Mouse (Mus musculus): Measurements from ENCODE around the gene Rpia. TPM values are rescaled to one million over a fixed set of nuclear protein-coding genes. Genes with fewer than 3 reads are reported as not detected.

The Rpia gene
- polyA plus RNA-seq, 1 experiment from 2014 or later, result 3.2 TPM

DNA sequence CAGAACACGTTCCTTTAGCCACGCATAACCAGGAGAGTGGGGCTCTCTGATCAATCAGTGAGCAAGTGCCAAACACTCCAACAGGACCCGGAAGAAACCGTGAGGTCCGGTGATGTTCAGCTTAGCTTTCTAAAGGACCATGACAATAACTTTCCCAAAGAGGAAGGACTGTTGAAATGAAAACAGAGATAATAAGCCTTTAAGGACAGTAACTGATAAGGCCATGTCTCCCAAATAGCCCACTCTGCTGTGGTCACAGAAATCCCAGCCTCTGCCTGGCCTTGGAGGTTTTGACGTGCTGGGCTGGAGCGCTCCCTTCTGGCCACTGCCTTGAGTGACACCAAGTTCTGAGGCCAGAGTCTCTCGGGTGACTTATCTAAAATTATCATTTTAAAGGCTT is 39.7 kb downstream of the Rpia start:
- 54% methylated on average over 8 of the region's 8 CpGs for WGBS
- Histone ChIP-seq H3K4me2 (ENCODE audit: low read length) (no peak overlapping the region), H3K27me3 (ENCODE audit: control insufficient read depth, insufficient read depth, low read length) (no peaks in the 10 kb centered on the region), H3K36me3 (ENCODE audit: control insufficient read depth, insufficient read depth, low read length) (no peaks in the 10 kb centered on the region), H3K9me3 (ENCODE audit: control insufficient read depth, low read length) (no peaks in the 10 kb centered on the region), H3K9ac (replicated peaks; ENCODE audit: low read length) (no peak overlapping the region), H3K4me1 (ENCODE audit: control insufficient read depth, insufficient read depth, low read length) (no peaks in the 10 kb centered on the region), H3K4me3 (replicated peaks; ENCODE audit: low read depth, low read length) (no peak overlapping the region), H3K27ac (replicated peaks; ENCODE audit: low read depth, low read length) (no peak overlapping the region)
- no peak for ATAC-seq (ENCODE audit: low FRiP score, low TSS enrichment)
- DNase-seq, result peak; percentile 20

DNA sequence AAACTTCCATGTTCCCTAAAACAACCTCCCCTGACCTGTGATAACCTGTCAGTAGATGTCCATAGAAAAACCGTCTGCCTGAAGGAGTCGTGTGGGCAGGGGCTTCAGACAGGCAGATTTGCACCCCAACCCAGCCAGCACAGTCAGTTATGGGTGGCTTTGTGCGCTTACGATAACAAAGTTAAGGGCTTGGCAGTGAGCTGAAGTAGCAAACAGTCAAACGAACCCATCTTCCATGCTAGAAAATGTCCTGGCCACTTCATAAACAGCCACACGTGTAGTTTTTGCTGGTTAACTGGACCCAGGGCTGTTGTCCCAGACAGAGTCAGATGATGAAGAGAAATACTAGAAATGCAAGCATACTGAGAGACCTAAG is 40.1 kb downstream of the Rpia start:
- no peak overlapping the region for H3K27ac ChIP-seq (replicated peaks; ENCODE audit: low read depth, low read length)
- H3K9me3 ChIP-seq (ENCODE audit: control insufficient read depth, low read length), result no peaks in the 10 kb centered on the region
- no peaks in the 10 kb centered on the region for H3K27me3 ChIP-seq (ENCODE audit: control insufficient read depth, insufficient read depth, low read length)
- H3K4me1 ChIP-seq (ENCODE audit: control insufficient read depth, insufficient read depth, low read length), result no peaks in the 10 kb centered on the region
- ATAC-seq (ENCODE audit: low FRiP score, low TSS enrichment), result no peak
- H3K4me2 ChIP-seq (ENCODE audit: low read length), result no peak overlapping the region
- no peak for DNase-seq
- H3K9ac ChIP-seq (replicated peaks; ENCODE audit: low read length), result no peak overlapping the region
- WGBS, result 79% methylated on average over 6 of the region's 6 CpGs
- H3K4me3 ChIP-seq (replicated peaks; ENCODE audit: low read depth, low read length), result no peak overlapping the region
- no peaks in the 10 kb centered on the region for H3K36me3 ChIP-seq (ENCODE audit: control insufficient read depth, insufficient read depth, low read length)

GRCm38 (mm10) chr6:70751251-70751897 is 40.7 kb downstream of the Rpia start:
- Histone ChIP-seq H3K4me3 (replicated peaks; ENCODE audit: low read depth, low read length) (no peak overlapping the region), H3K4me2 (ENCODE audit: low read length) (no peak overlapping the region), H3K4me1 (ENCODE audit: control insufficient read depth, insufficient read depth, low read length) (no peaks in the 10 kb centered on the region), H3K9me3 (ENCODE audit: control insufficient read depth, low read length) (no peaks in the 10 kb centered on the region), H3K36me3 (ENCODE audit: control insufficient read depth, insufficient read depth, low read length) (no peaks in the 10 kb centered on the region), H3K27me3 (ENCODE audit: control insufficient read depth, insufficient read depth, low read length) (no peaks in the 10 kb centered on the region), H3K27ac (replicated peaks; ENCODE audit: low read depth, low read length) (no peak overlapping the region), H3K9ac (replicated peaks; ENCODE audit: low read length) (no peak overlapping the region)
- WGBS, result 79% methylated on average over 8 of the region's 8 CpGs
- ATAC-seq (ENCODE audit: low FRiP score, low TSS enrichment) (no peak), DNase-seq (no peak)

- no peak overlapping the region for H3K9ac ChIP-seq (replicated peaks; ENCODE audit: low read length)
- H3K4me1 ChIP-seq (ENCODE audit: control insufficient read depth, insufficient read depth, low read length), result no peaks in the 10 kb centered on the region
- no peak overlapping the region for H3K4me3 ChIP-seq (replicated peaks; ENCODE audit: low read depth, low read length)
- no peaks in the 10 kb centered on the region for H3K36me3 ChIP-seq (ENCODE audit: control insufficient read depth, insufficient read depth, low read length)
- 50% methylated on average over 1 of the region's 1 CpGs for WGBS
- ATAC-seq (ENCODE audit: low FRiP score, low TSS enrichment) (no peak), DNase-seq (peak; percentile 29)
- no peaks in the 10 kb centered on the region for H3K27me3 ChIP-seq (ENCODE audit: control insufficient read depth, insufficient read depth, low read length)
- no peaks in the 10 kb centered on the region for H3K9me3 ChIP-seq (ENCODE audit: control insufficient read depth, low read length)
- no peak overlapping the region for H3K27ac ChIP-seq (replicated peaks; ENCODE audit: low read depth, low read length)
- no peak overlapping the region for H3K4me2 ChIP-seq (ENCODE audit: low read length)
These were observed 42.3 kb downstream of the Rpia start for GRCm38 (mm10) chr6:70749750-70750149.

DNA sequence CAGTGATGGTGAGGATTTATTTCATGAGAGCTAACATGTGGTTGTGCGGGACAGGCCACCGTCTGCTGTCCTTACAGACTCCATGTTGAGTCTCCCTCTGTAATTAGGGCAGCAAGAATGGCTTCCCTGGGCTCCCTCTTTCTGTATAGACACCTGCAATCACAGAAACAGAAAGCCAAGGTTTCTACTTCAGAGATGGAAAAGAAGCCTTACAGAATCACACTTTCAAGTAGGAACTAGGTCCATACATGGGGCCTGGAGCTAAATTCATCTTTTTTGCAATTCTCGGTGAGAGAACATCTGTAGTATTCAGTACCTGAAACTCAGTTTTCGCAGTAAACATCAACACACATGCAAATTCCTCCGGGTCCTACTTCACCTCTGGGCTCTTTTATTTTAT is 44.3 kb downstream of the Rpia start:
- Histone ChIP-seq H3K27ac (replicated peaks; ENCODE audit: low read depth, low read length) (no peak overlapping the region), H3K4me3 (replicated peaks; ENCODE audit: low read depth, low read length) (no peak overlapping the region), H3K36me3 (ENCODE audit: control insufficient read depth, insufficient read depth, low read length) (no peaks in the 10 kb centered on the region), H3K27me3 (ENCODE audit: control insufficient read depth, insufficient read depth, low read length) (no peaks in the 10 kb centered on the region), H3K4me1 (ENCODE audit: control insufficient read depth, insufficient read depth, low read length) (no peaks in the 10 kb centered on the region), H3K9ac (replicated peaks; ENCODE audit: low read length) (no peak overlapping the region), H3K9me3 (ENCODE audit: control insufficient read depth, low read length) (no peaks in the 10 kb centered on the region), H3K4me2 (ENCODE audit: low read length) (no peak overlapping the region)
- DNase-seq, result no peak
- WGBS, result 92% methylated on average over 5 of the region's 5 CpGs
- no peak for ATAC-seq (ENCODE audit: low FRiP score, low TSS enrichment)

GRCm38 (mm10) chr6:70743902-70744301 is 48.1 kb downstream of the Rpia start:
- Histone ChIP-seq H3K9ac (replicated peaks; ENCODE audit: low read length) (no peak overlapping the region), H3K27me3 (ENCODE audit: control insufficient read depth, insufficient read depth, low read length) (no peaks in the 10 kb centered on the region), H3K36me3 (ENCODE audit: control insufficient read depth, insufficient read depth, low read length) (no peaks in the 10 kb centered on the region), H3K4me3 (replicated peaks; ENCODE audit: low read depth, low read length) (no peak overlapping the region), H3K4me2 (ENCODE audit: low read length) (no peak overlapping the region), H3K9me3 (ENCODE audit: control insufficient read depth, low read length) (no peaks in the 10 kb centered on the region), H3K4me1 (ENCODE audit: control insufficient read depth, insufficient read depth, low read length) (no peaks in the 10 kb centered on the region), H3K27ac (replicated peaks; ENCODE audit: low read depth, low read length) (no peak overlapping the region)
- DNase-seq, result no peak
- no peak for ATAC-seq (ENCODE audit: low FRiP score, low TSS enrichment)
- WGBS, result 87% methylated on average over 5 of the region's 5 CpGs

- WGBS, result 93% methylated on average over 4 of the region's 4 CpGs
- DNase-seq, result no peak
- Histone ChIP-seq H3K36me3 (ENCODE audit: control insufficient read depth, insufficient read depth, low read length) (no peaks in the 10 kb centered on the region), H3K27ac (replicated peaks; ENCODE audit: low read depth, low read length) (no peak overlapping the region), H3K4me1 (ENCODE audit: control insufficient read depth, insufficient read depth, low read length) (no peaks in the 10 kb centered on the region), H3K4me3 (replicated peaks; ENCODE audit: low read depth, low read length) (no peak overlapping the region), H3K27me3 (ENCODE audit: control insufficient read depth, insufficient read depth, low read length) (no peaks in the 10 kb centered on the region), H3K4me2 (ENCODE audit: low read length) (no peak overlapping the region), H3K9ac (replicated peaks; ENCODE audit: low read length) (no peak overlapping the region), H3K9me3 (ENCODE audit: control insufficient read depth, low read length) (no peaks in the 10 kb centered on the region)
- ATAC-seq (ENCODE audit: low FRiP score, low TSS enrichment), result no peak
These were observed 49.2 kb downstream of the Rpia start for GRCm38 (mm10) chr6:70742833-70743232.

GRCm38 (mm10) chr6:70740535-70740934 is 51.5 kb downstream of the Rpia start:
- no peak overlapping the region for H3K4me3 ChIP-seq (replicated peaks; ENCODE audit: low read depth, low read length)
- no peaks in the 10 kb centered on the region for H3K9me3 ChIP-seq (ENCODE audit: control insufficient read depth, low read length)
- no peak overlapping the region for H3K4me2 ChIP-seq (ENCODE audit: low read length)
- H3K36me3 ChIP-seq (ENCODE audit: control insufficient read depth, insufficient read depth, low read length), result no peaks in the 10 kb centered on the region
- ATAC-seq (ENCODE audit: low FRiP score, low TSS enrichment) (no peak), DNase-seq (no peak)
- H3K27me3 ChIP-seq (ENCODE audit: control insufficient read depth, insufficient read depth, low read length), result no peaks in the 10 kb centered on the region
- H3K9ac ChIP-seq (replicated peaks; ENCODE audit: low read length), result no peak overlapping the region
- H3K4me1 ChIP-seq (ENCODE audit: control insufficient read depth, insufficient read depth, low read length), result no peaks in the 10 kb centered on the region
- no peak overlapping the region for H3K27ac ChIP-seq (replicated peaks; ENCODE audit: low read depth, low read length)

DNA sequence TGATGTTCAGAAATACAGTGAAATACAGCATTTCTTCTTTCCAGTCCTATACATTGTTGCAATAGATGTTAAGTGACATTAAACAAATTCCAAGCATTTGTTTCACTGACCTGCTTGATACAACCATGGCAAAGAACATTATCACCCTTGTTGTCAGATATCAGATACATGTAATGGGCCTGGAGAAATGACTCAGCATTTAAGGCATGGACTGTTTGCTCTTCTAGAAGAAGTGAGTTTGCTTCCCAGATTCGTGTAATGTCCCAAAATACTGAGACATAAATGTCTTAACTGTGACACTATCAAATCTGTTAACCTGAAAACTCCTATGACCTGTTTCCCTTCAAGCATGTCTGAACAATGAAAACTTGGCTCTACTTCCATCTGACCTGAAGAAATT is 52.6 kb downstream of the Rpia start:
- Histone ChIP-seq H3K9me3 (ENCODE audit: control insufficient read depth, low read length) (no peaks in the 10 kb centered on the region), H3K36me3 (ENCODE audit: control insufficient read depth, insufficient read depth, low read length) (no peaks in the 10 kb centered on the region), H3K4me1 (ENCODE audit: control insufficient read depth, insufficient read depth, low read length) (no peaks in the 10 kb centered on the region), H3K4me2 (ENCODE audit: low read length) (no peak overlapping the region), H3K27me3 (ENCODE audit: control insufficient read depth, insufficient read depth, low read length) (no peaks in the 10 kb centered on the region), H3K27ac (replicated peaks; ENCODE audit: low read depth, low read length) (no peak overlapping the region), H3K4me3 (replicated peaks; ENCODE audit: low read depth, low read length) (no peak overlapping the region), H3K9ac (replicated peaks; ENCODE audit: low read length) (no peak overlapping the region)
- DNase-seq (no peak), ATAC-seq (ENCODE audit: low FRiP score, low TSS enrichment) (no peak)
- WGBS, result 73% methylated on average over 1 of the region's 1 CpGs

Measured in midbrain, embryonic 14.5 days (tissue).